Mouse (Mus musculus): ENCODE measurements around the gene 4930432M17Rik.

DNA sequence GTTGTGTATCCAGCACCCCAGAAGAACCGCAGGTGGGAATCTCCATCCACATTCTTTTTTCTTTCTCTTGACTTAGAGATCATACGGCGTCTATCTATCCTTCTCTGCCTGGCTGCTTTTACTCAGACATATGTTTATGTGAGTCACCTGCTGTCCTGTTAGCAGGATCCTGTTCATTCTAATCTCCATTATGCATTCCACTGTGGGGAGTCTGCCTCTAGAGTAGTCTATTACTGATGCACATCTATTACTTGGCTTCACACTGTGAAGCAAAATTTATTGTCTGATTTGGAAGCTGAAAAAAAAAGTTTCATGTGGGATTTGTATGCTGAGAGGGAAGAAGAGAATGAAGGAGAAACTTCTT is 33.3 kb downstream of the 4930432M17Rik start:
- TF ChIP-seq TCF12 (IDR thresholded peaks at IDR 0.05; ENCODE audit: insufficient read depth, poor library complexity, severe bottlenecking) = no peak
- TF ChIP-seq TCF3 (IDR thresholded peaks at IDR 0.05; ENCODE audit: insufficient read length, low read depth) = no peak
- no peak for TF ChIP-seq POLR2A (IDR thresholded peaks at IDR 0.05; ENCODE audit: insufficient read length, low read depth)
- TF ChIP-seq MYOD1 (IDR thresholded peaks at IDR 0.05; ENCODE audit: control insufficient read depth in 1 of 3, insufficient read length in 2 of 3, low read depth in 2 of 3) = no peak
- no peak for TF ChIP-seq USF1 (IDR thresholded peaks at IDR 0.05; ENCODE audit: low read depth)
- no peak for TF ChIP-seq MAX (IDR thresholded peaks at IDR 0.05; ENCODE audit: low read depth)
- no peak for TF ChIP-seq CEBPB (IDR thresholded peaks at IDR 0.05; ENCODE audit: insufficient read depth, poor library complexity, severe bottlenecking)
- TF ChIP-seq E2F4 (IDR thresholded peaks at IDR 0.05; ENCODE audit: insufficient read depth) = no peak
- TF ChIP-seq REST (IDR thresholded peaks at IDR 0.05; ENCODE audit: insufficient read depth, insufficient read length) = no peak
- no peak for TF ChIP-seq MYOG (IDR thresholded peaks at IDR 0.05; ENCODE audit: control insufficient read depth in 1 of 3, insufficient read depth in 1 of 3, insufficient read length in 2 of 3, low read depth in 2 of 3)
